Mouse (Mus musculus): ENCODE data around the gene Nnat.
A peak's percentile ranks its signal among the peaks of the same experiment; 100 is the strongest.
"Not testable (repeated sequence)": the region's sequence is repeated elsewhere in the genome, so short reads cannot be mapped to it uniquely, and the experiment has no call there.

Gene Nnat

DNA sequence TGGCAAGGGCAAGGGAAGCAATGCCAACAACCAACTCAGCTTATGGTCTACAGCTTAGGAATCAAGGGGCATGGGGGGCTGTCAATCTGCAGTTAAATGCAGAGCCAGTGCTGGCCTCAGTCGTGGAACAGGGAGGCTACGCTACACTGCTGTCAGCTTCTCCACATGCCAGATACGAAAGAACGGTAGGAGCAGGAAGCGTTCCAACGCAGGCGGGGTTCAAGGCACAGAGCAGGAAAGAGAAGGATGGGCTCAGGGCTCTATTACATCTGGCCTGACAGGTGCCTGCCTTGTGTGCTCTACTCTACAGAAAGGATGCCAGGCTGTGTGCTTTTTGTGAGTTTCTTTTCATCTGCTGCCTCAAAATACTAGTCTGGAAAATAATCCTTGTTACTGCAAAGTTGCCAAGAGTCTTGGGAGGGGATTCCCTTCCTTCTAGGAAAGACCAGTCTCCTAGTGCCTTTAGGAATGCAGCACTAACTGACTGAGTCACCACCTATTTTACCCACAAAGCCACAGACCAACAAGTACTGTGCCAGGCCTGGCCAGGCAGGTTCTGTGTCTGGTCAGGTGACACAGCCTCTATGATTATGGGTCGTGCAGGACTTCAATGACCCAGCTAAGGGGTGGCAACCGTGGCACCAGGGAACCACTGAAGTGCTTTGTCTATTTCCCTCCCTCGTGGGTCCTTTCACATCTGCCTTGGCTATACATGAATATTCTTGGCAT is 7.6 kb upstream of the Nnat start:
- DNase-seq, result peak in 1 of 2 experiments; percentile 54

DNA sequence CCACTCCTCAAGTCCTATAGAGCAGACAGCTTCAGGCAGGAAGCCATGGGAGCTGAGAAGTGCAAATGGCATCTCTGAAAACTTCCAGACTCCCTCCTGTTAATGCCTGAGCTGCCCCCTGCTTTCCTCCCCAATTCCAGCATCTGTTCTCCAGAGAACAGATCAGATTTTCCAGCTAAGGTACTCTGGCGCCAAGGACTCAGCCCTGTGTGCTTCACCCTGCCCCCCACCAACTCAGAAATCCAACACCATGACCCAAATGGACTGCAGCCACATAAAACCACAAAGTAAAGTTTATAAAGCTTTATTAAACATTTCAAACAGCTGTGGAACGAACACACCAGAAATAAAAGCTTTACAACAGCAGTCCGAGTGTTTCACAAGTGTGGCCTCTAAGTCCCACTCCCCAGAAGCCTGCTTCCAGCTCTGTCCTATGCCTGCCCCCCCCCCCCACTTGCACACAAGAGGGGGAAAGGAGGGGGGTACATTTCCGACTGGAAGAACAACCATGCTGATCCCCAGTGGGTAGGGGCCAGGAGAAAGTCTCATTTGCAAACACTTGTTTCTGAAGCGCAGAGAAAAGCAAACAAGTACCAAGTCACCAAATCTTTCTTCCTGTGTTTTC is 3.7 kb upstream of the Nnat start:
- no peak for DNase-seq

- DNase-seq, result no peak
These were observed 1.8 kb upstream of the Nnat start for GRCm38 (mm10) chr2:157558051-157558450.

- no peak for DNase-seq
These were observed 1.4 kb upstream of the Nnat start for GRCm38 (mm10) chr2:157558520-157558919.

GRCm38 (mm10) chr2:157559440-157559839 is 438 bp upstream of the Nnat start:
- no peak for DNase-seq

DNA sequence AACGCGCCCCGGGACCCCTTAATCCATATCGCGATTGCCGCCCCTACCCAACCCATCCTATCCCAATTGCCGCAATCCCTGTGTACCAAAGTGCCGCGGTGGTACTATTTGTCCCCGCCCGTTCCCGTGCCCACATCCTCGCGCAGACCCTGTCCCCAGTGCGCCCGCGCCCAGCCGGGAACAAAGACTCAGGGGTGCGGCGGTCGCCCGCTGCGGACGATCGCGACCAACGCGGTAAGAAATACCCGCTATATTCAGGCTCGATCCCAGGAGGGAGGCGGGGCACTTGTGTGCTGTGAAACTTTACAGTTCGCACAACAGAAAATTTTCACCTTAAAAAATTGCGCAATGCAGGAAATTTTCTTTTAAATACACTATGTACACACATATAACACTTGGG is 424 bp downstream of the Nnat start:
- peak in 1 of 2 experiments; percentile 52 for DNase-seq

GRCm38 (mm10) chr2:157561165-157561836 is 1.4 kb downstream of the Nnat start:
- DNase-seq, result peak; percentile 88 to 93

- peak in 1 of 2 experiments; percentile 15 for DNase-seq
These were observed 3.2 kb downstream of the Nnat start for GRCm38 (mm10) chr2:157563031-157563430.

- DNase-seq, result peak in 1 of 2 experiments; percentile 8
These were observed 4.8 kb downstream of the Nnat start for GRCm38 (mm10) chr2:157564723-157565122.

- peak; percentile 40 to 58 for DNase-seq
These were observed 5.6 kb downstream of the Nnat start for GRCm38 (mm10) chr2:157565446-157565845.

GRCm38 (mm10) chr2:157565898-157566259 is 6.0 kb downstream of the Nnat start:
- no peak for DNase-seq

- DNase-seq, result peak; percentile 86 to 88
These were observed 6.5 kb downstream of the Nnat start for GRCm38 (mm10) chr2:157566260-157566952.

GRCm38 (mm10) chr2:157567235-157567961 is 7.5 kb downstream of the Nnat start:
- peak in 1 of 2 experiments; percentile 18 for DNase-seq

GRCm38 (mm10) chr2:157568881-157569280 is 9.0 kb downstream of the Nnat start:
- DNase-seq, result peak in 1 of 2 experiments; percentile 8

DNA sequence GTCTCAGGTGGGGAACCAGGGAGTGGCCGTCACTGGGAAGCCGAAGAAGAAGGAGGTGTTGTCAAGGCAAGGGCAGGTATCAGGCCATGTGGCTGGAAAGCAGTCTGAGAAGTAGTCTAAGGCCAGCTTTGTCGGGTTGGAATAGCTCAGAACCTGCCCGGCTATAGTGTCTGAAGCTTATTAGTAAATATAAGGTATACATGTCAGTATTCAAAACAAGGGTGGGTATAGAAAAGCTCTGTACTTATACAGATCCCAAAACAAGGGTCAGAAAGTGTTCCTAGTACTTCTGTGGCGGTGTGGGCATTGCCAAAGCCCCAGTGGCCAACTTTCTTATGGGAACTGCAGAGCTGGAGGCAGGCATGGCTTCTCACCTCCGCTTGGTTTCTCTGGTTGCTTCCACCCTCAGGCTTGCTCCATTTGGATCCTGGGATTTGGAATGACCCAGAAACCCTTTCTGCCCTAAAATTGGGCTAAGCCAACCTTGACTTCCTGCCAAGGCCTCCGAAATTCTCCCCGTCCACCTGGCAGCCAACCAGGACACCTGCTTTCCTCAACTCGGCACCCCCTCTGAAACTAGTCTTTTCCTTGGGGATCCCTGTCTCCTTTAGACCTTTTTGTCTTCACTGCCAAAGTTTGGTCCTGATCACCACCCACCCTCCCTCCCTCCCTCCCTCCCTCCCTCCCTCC is 10.1 kb downstream of the Nnat start:
- DNase-seq, result peak in 1 of 2 experiments; percentile 13

DNA sequence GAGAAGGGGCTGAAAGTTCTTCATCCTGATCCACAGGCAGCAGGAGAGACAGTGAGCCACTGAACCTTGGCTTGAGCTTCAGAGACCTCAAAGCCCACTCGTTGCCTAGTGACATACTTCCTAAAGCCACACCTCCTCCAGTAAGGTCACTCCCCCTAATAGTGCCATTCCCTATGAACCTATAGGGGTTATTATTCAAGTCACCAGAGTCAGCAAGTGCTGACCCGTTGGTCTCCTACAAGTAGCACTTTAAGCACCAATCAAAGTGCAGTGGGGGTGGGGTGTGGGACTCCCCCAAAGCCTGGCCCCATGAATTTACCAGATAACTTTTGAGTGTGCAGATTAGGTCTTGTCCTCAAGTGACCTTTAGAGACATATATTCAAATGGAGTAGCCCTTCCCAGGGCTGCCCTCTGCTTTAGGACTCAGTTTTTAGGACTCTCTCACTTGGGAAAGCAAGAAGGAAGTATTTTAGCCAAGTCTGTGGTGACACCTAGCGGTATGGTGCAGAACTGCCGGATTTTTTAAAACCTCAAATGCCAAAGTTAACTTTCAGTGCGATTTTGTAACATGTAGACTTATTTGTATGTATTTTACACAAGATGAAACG is 11.4 kb downstream of the Nnat start, which contains the start of gene Blcap:
Blcap (minus strand) TSS at position 51 of the 609 bp plus-strand sequence.
- peak; percentile 23 to 70 for DNase-seq

- DNase-seq, result peak in 1 of 2 experiments; percentile 60
These were observed 12.9 kb downstream of the Nnat start for GRCm38 (mm10) chr2:157572786-157573185.

GRCm38 (mm10) chr2:157585351-157585750 is 25.5 kb downstream of the Nnat start:
- not testable (repeated sequence) for DNase-seq

GRCm38 (mm10) chr2:157596876-157597566 is 37.1 kb downstream of the Nnat start:
- DNase-seq, result peak in 1 of 2 experiments; percentile 10

- DNase-seq, result peak; percentile 39 to 81
These were observed 41.6 kb downstream of the Nnat start for GRCm38 (mm10) chr2:157601435-157601839.

Measured in lung, postnatal 4 days (tissue).